Mouse (Mus musculus) lung, embryonic 14.5 days (tissue): Measurements from ENCODE around the gene Cdk17. TPM values are rescaled to one million over a fixed set of nuclear protein-coding genes. Genes with fewer than 3 reads are reported as not detected.

Experiments used
- ATAC-seq: fragments of 200-750 bp; cut with Nextera tagmentation; 2 replicates; pipeline ENCODE4 v1.8.0; 2017; ENCODE audit warnings: mild to moderate bottlenecking, moderate TSS enrichment, moderate library complexity; ENCODE audit not compliant: insufficient read depth
- DNase-seq: peaks from one replicate; pipeline ENCODE4 v3.0.0-alpha.2; 2015
- H3K27ac ChIP-seq: fragments of 300-500 bp; sonication (generic); 2 replicates; pipeline ENCODE4 v1.5.1; 2014; ENCODE audit warnings: low read depth, mild to moderate bottlenecking, moderate library complexity
- H3K27me3 ChIP-seq: fragments of 300-500 bp; sonication (generic); 2 replicates; pipeline ENCODE4 v1.6.1; 2014; ENCODE audit warnings: low read length, control low read depth; ENCODE audit not compliant: insufficient read depth
- H3K36me3 ChIP-seq: fragments of 300-500 bp; sonication (generic); 2 replicates; pipeline ENCODE4 v1.6.1; 2014; ENCODE audit warnings: control low read depth; ENCODE audit not compliant: insufficient read depth
- H3K4me1 ChIP-seq: fragments of 300-500 bp; sonication (generic); 2 replicates; pipeline ENCODE4 v1.6.1; 2014; ENCODE audit warnings: antibody characterized with exemption, control low read depth; ENCODE audit not compliant: insufficient read depth
- H3K4me2 ChIP-seq: fragments of 300-500 bp; sonication (generic); 2 replicates; pipeline ENCODE4 v1.6.1; 2014; ENCODE audit warnings: mild to moderate bottlenecking
- H3K4me3 ChIP-seq: fragments of 300-500 bp; sonication (generic); 2 replicates; pipeline ENCODE4 v1.5.1; 2014; ENCODE audit warnings: low read depth, low read length
- H3K9ac ChIP-seq: fragments of 300-500 bp; sonication (generic); 2 replicates; pipeline ENCODE4 v1.6.1; 2014
- H3K9me3 ChIP-seq: fragments of 300-500 bp; sonication (generic); 2 replicates; pipeline ENCODE4 v1.6.1; 2016; ENCODE audit warnings: low read depth, low read length, control low read depth
- CTCF ChIP-seq: IDR thresholded peaks from 2 replicates; pipeline ENCODE4 v1.5.1; 2016; ENCODE audit warnings: antibody characterized with exemption, low read depth
- WGBS: fragments of 180-500 bp; shearing (Covaris S2); extraction: QIAGEN DNeasy Blood & Tissue Kit; methylation state at CpG from one replicate; pipeline ENCODE4 v1.1.7; 2014; 5-methylcytosine and 5-hydroxymethylcytosine counted together
- polyA plus RNA-seq: library from polyadenylated mRNA; unstranded; fragments of >200 nt; fragmentation: Nextera tagmentation; extraction: Ambion mirVana; gene quantifications from 2 replicates; pipeline ENCODE4 v1.2.1, GENCODE M21; 2014

Gene Cdk17
- polyA plus RNA-seq, 1 experiment from 2014 or later, result 25.9 TPM

DNA sequence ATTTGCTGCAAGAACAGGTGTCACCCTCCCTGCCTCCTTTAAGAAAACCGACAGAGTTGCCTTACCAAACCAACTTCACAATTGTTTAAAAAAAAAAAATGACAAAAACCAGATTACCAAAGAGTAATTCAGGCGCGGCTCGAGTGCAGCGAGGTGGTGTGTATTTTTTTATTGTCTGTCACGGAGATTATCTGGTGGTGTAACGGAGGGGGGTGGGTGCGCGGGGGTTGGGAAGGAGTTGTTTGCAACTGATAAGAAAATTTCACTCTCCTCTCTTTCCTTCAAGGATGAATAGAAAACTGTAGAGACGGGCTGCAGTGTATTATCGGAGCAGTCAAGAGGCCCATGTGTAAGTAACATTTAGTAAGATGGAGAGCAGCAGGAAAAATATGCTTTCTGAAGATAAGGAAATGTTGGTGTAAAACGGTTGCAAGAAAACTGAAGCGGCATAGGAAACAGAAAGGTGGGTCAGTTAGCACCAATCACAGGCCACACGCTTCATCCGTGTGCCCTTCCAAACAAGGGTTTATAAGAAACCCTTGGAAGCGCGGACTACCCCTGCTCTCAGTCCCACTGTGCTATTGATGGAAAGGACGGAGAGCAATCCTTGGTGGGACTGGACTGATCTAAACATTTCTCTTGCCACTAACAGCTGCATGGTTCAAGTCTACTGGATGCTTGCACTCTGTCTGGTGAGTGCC, 17.2 kb upstream of the Cdk17 start:
- Histone ChIP-seq H3K36me3 (no peaks in the 10 kb centered on the region), H3K9me3 (no peaks in the 10 kb centered on the region), H3K27me3 (no peaks in the 10 kb centered on the region), H3K27ac (peak overlapping the region; percentile 34; the same call in 1 of the 2 replicates), H3K4me2 (peak overlapping the region; percentile 50), H3K4me3 (peak overlapping the region; percentile 1; the same call in 1 of the 2 replicates), H3K9ac (peak overlapping the region; percentile 18; the same call in 1 of the 2 replicates), H3K4me1 (no peaks in the 10 kb centered on the region)
- ATAC-seq (peak; percentile 52; the same call in 1 of the 2 replicates), DNase-seq (no peak)
- TF ChIP-seq CTCF, result no peak
- WGBS, result 18% methylated on average over 18 of the region's 18 CpGs

DNA sequence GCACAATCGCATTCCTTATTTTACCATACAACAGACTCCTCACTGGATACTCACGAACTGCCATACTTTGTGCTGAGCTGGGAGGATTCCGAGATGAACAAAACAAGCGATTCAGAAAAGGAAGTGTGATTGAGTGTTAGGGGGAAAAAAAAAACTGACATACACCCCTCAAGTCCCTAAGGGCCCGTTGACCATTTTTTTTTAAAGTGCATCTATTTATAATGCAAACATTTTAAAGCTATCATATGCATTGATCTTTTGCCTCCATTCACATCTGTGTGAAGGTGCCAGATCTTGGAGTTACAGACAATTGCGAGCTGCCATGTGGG, 16.7 kb upstream of the Cdk17 start:
- 54% methylated on average over 6 of the region's 6 CpGs for WGBS
- no peak for TF ChIP-seq CTCF
- no peak for ATAC-seq
- Histone ChIP-seq H3K9me3 (no peaks in the 10 kb centered on the region), H3K4me1 (no peaks in the 10 kb centered on the region), H3K27ac (peak overlapping the region; percentile 34; the same call in 1 of the 2 replicates), H3K27me3 (no peaks in the 10 kb centered on the region), H3K9ac (peak overlapping the region; percentile 18; the same call in 1 of the 2 replicates), H3K36me3 (no peaks in the 10 kb centered on the region), H3K4me3 (no peak overlapping the region), H3K4me2 (peak overlapping the region; percentile 50)
- DNase-seq, result no peak

GRCm38 (mm10) chr10:93144579-93144978, 16.1 kb upstream of the Cdk17 start:
- DNase-seq (no peak), ATAC-seq (no peak)
- H3K4me3 ChIP-seq, result no peak overlapping the region
- H3K4me2 ChIP-seq, result no peak overlapping the region
- H3K36me3 ChIP-seq, result no peaks in the 10 kb centered on the region
- WGBS, result 72% methylated on average over 1 of the region's 1 CpGs
- no peaks in the 10 kb centered on the region for H3K27me3 ChIP-seq
- no peak for TF ChIP-seq CTCF
- H3K9ac ChIP-seq, result no peak overlapping the region
- no peaks in the 10 kb centered on the region for H3K9me3 ChIP-seq
- H3K27ac ChIP-seq, result no peak overlapping the region
- H3K4me1 ChIP-seq, result no peaks in the 10 kb centered on the region

- TF ChIP-seq CTCF, result no peak
- WGBS, result 73% methylated on average over 10 of the region's 10 CpGs
- H3K9ac ChIP-seq, result no peak overlapping the region
- ATAC-seq (no peak), DNase-seq (no peak)
- no peaks in the 10 kb centered on the region for H3K9me3 ChIP-seq
- H3K4me1 ChIP-seq, result no peaks in the 10 kb centered on the region
- no peaks in the 10 kb centered on the region for H3K27me3 ChIP-seq
- no peak overlapping the region for H3K4me2 ChIP-seq
- H3K27ac ChIP-seq, result no peak overlapping the region
- H3K4me3 ChIP-seq, result no peak overlapping the region
- no peaks in the 10 kb centered on the region for H3K36me3 ChIP-seq
These were observed 15.6 kb upstream of the Cdk17 start for GRCm38 (mm10) chr10:93145088-93145487.

- no peak for TF ChIP-seq CTCF
- H3K9me3 ChIP-seq, result no peaks in the 10 kb centered on the region
- H3K36me3 ChIP-seq, result no peaks in the 10 kb centered on the region
- no peak overlapping the region for H3K27ac ChIP-seq
- DNase-seq, result no peak
- H3K4me2 ChIP-seq, result no peak overlapping the region
- ATAC-seq, result no peak
- H3K9ac ChIP-seq, result no peak overlapping the region
- H3K4me3 ChIP-seq, result no peak overlapping the region
- no peaks in the 10 kb centered on the region for H3K4me1 ChIP-seq
- no peaks in the 10 kb centered on the region for H3K27me3 ChIP-seq
- WGBS, result 74% methylated on average over 4 of the region's 4 CpGs
These were observed 14.1 kb upstream of the Cdk17 start for GRCm38 (mm10) chr10:93146601-93147000.

- ATAC-seq, result no peak
- 73% methylated on average over 6 of the region's 6 CpGs for WGBS
- Histone ChIP-seq H3K9me3 (no peaks in the 10 kb centered on the region), H3K4me1 (no peaks in the 10 kb centered on the region), H3K27ac (no peak overlapping the region), H3K4me2 (no peak overlapping the region), H3K4me3 (no peak overlapping the region), H3K27me3 (no peaks in the 10 kb centered on the region), H3K36me3 (no peaks in the 10 kb centered on the region), H3K9ac (no peak overlapping the region)
- TF ChIP-seq CTCF, result no peak
- no peak for DNase-seq
These were observed 13.0 kb upstream of the Cdk17 start for GRCm38 (mm10) chr10:93147691-93148090.

DNA sequence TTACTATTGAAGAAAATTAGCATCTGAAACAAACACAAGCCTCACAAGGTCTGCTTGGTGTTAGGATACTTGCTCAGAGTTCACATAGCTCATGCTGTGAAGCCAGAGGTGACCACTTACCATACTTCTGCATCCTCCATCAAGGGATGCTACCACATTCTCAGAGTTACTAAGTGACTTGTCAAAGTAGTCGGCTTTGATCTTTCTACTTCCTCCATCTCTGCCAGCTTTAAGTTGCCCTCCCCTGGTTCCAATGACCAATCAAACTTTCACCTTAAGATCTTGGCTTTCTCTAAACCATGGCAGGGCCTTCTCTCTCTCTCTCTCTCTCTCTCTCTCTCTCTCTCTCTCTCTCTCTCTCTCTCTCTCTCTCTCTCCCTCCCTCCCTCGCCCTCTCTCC, 11.1 kb upstream of the Cdk17 start:
- H3K36me3 ChIP-seq, result no peaks in the 10 kb centered on the region
- H3K4me3 ChIP-seq, result no peak overlapping the region
- H3K27ac ChIP-seq, result no peak overlapping the region
- TF ChIP-seq CTCF, result no peak
- H3K4me1 ChIP-seq, result no peaks in the 10 kb centered on the region
- WGBS, result 32% methylated on average over 1 of the region's 2 CpGs
- DNase-seq (no peak), ATAC-seq (no peak)
- H3K27me3 ChIP-seq, result no peaks in the 10 kb centered on the region
- H3K4me2 ChIP-seq, result no peak overlapping the region
- no peak overlapping the region for H3K9ac ChIP-seq
- no peaks in the 10 kb centered on the region for H3K9me3 ChIP-seq

DNA sequence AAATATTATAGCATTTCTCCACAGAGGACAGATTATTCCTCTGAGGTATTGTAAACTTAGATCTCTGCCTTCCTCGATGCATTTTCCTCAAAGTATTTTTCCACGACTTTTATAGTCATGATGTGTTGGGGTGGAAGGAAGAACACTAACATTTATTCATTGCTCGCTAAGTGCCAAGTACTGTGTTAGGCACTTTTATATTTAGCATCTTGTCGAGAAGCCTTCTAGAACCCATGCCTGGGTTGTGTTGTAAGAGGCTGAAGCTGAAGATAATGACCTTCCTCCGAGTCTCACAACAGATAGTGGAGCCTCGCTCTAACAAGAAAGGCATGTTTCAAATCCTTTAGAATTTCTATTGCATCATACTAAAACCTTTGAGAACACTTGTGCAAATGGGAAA, 8.9 kb upstream of the Cdk17 start:
- TF ChIP-seq CTCF, result no peak
- Histone ChIP-seq H3K9ac (no peak overlapping the region), H3K4me2 (no peak overlapping the region), H3K9me3 (no peaks in the 10 kb centered on the region), H3K27ac (no peak overlapping the region), H3K36me3 (no peaks in the 10 kb centered on the region), H3K4me3 (no peak overlapping the region), H3K27me3 (no peaks in the 10 kb centered on the region), H3K4me1 (0 out of 2 replicates have a peak, but pooled peaks cover 3% of the 10 kb centered on the region)
- DNase-seq (no peak), ATAC-seq (no peak)
- 37% methylated on average over 6 of the region's 6 CpGs for WGBS
